Mouse (Mus musculus): ENCODE results near the gene Prox1.

DNA sequence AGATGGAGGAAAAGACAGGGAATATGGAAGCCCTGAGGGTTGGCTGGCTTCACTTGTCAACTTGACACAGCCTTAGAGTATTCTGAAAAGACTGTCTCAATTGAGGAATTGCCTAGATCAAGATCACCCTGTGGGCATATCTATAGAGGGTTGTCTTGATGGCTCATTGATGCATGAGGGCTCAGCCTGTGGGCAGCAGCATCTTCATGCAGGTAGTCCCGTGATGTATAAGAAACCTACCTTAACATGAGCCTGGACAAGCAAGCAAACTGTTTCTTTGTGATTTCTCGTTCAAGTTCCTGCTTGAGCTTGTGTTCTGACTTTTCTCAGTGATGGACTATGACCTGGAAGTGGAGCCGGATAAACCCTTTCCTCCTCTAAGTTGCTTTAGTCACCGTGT is 15.8 kb upstream of the Prox1 start:
- TF ChIP-seq HCFC1 (IDR thresholded peaks at IDR 0.05; ENCODE audit: borderline replicate concordance, insufficient read depth, low read length) (no peak), MAFK (IDR thresholded peaks at IDR 0.05; ENCODE audit: insufficient read depth, low read depth, low read length) (no peak)
